Mouse (Mus musculus): Measurements from ENCODE around the gene Slc6a16.

DNA sequence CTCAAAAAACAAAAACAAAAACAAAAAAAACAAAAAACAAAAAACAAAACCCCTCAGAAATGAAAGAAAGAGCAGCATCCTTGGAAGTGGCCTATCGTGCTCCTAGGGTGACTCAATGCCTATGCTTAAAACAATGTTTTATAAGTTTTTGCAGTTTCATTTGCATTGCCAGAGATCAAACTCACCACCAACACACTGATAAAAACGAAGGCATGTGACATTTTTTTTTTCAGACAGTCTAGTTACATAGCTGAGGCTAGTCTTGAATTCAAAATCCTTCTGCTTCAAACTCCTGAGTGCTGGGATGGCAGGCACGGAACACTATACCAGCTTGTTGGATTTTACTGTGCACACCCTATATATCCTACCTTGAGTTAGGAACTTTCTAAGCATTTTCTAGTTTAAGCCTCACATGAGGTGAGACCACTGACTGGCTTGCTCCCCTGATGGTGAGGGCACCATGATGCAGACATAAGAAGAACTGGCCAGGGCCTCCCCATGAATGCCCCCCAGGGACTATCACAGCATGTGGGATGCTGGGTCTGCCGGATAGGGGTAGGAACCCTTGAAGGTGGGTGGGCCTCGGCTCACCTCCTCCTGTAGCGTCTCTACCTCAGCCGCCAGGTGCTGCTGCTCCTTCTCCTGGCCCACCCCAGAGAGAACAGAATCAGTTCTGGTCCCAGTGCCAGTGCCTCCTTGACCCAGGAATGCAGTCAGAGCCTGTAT is 48.1 kb upstream of the Slc6a16 start:
- TF ChIP-seq POLR2A (IDR thresholded peaks at IDR 0.05; ENCODE audit: low read depth, low read length) (no peak), CTCF (IDR thresholded peaks at IDR 0.05; ENCODE audit: borderline replicate concordance, insufficient read depth, low read length) (no peak)
